Mouse (Mus musculus) bone marrow macrophage, adult 2 months (primary cell): ENCODE data around the gene Slc36a4. TPM values are rescaled to one million over a fixed set of nuclear protein-coding genes. Genes with fewer than 3 reads are reported as not detected.

Source experiments
- H3K27ac ChIP-seq: 2 replicates; pipeline ENCODE4 v1.5.1; 2012; ENCODE audit warnings: low read depth, low read length; ENCODE audit not compliant: insufficient read depth
- H3K4me1 ChIP-seq: 2 replicates; pipeline ENCODE4 v1.6.1; 2012; ENCODE audit warnings: low read length; ENCODE audit not compliant: control insufficient read depth, insufficient read depth
- H3K4me3 ChIP-seq: 2 replicates; pipeline ENCODE4 v1.5.1; 2012; ENCODE audit warnings: mild to moderate bottlenecking, low read length, moderate library complexity; ENCODE audit not compliant: insufficient read depth
- CTCF ChIP-seq: IDR thresholded peaks from 2 replicates; pipeline ENCODE4 v1.5.1; 2012; ENCODE audit warnings: low read depth, mild to moderate bottlenecking, low read length, moderate library complexity
- POLR2A ChIP-seq: IDR thresholded peaks from 2 replicates; pipeline ENCODE4 v1.6.1; 2012; ENCODE audit warnings: mild to moderate bottlenecking, low read depth, low read length, borderline replicate concordance
- polyA plus RNA-seq: library from polyadenylated mRNA; stranded (reverse); fragments of >200 nt; gene quantifications from 2 replicates; pipeline ENCODE4 v1.2.4, GENCODE M21; 2012; ENCODE audit not compliant: missing spikeins, insufficient read depth, insufficient read length

Gene Slc36a4
- 16.0 and 19.0 TPM in 2 replicates for polyA plus RNA-seq

GRCm38 (mm10) chr9:15709599-15710381, at the start of gene Slc36a4:
Gene Slc36a4, plus strand, starts transcription at chr9:15709738.
- Histone ChIP-seq H3K27ac (peak within 1 kb of the TSS; percentile 92), H3K4me1 (peaks cover 32% of the 10 kb centered on the region), H3K4me3 (peak within 1 kb of the TSS; percentile 74)
- no peak for TF ChIP-seq POLR2A
- no peak for TF ChIP-seq CTCF

DNA sequence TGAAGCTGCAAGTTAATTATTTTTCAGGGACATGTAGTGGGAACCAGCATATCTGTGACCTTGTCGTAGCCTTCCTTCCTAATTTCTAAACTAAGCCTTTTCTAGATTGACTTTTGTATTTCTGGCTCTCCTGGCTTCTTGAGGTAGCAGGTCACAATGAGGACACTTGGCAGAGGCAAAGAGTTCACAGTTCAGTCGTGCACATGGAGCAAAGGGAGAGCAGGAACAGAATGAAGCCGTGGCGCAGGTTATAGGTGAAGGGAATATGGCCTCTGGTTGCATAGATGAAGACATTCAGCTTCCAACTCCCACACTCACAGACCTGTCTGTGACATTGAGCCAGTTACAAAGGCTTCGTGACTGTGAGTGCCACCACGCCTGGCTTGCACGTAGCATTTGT, 44.9 kb upstream of the Slc36a4 start:
- no peak for TF ChIP-seq CTCF
- TF ChIP-seq POLR2A, result no peak

DNA sequence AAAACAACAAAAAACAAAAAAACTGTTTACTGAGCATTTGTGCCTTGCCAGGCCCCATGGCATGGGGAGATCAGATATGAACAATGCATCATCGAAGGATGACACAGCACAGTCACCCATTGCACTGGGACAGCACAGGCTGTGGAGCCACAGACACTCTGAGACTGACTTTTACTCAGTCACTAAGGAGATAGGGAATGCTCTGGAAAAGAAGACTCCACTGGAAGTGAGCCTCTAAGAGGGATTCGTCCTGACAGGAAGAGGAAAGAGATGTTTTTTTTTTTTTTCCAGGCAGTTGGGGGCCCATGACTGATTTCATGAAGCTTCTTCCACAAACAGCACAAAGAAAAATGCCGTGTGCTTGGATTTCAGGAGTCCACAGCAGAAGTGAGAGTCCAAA, 40.1 kb upstream of the Slc36a4 start:
- TF ChIP-seq CTCF (no peak), POLR2A (no peak)
- Histone ChIP-seq H3K4me3 (no peak overlapping the region), H3K27ac (no peak overlapping the region), H3K4me1 (no peaks in the 10 kb centered on the region)

More for the DNA sequence above, 44.9 kb upstream of the Slc36a4 start:
- H3K4me1 ChIP-seq, result no peaks in the 10 kb centered on the region
- no peak overlapping the region for H3K27ac ChIP-seq
- no peak overlapping the region for H3K4me3 ChIP-seq

DNA sequence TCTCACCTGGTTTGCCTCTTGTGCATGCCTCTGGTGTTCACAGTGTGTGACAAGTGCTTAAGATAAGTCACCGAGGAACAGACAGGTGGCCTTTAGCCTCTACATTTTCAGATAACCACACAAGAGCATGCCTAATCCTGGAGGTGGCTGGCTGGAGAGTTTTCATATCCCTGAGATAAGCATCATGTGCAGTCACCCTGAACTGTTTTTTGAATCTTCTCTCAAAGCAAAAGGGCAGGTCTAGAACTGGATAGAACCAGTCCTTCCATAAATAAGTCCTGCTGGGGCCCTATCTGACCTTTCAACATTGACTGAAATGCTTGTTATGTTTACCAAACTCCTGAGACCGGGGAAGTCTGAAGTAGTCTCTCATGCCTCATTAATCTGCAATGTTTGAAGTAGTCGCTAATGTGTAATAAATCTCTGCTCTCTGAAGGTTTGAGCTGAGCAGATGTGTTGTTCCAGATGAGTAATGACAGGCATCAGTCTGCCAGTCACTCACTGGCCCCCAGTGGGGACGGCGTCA, 39.5 kb upstream of the Slc36a4 start:
- Histone ChIP-seq H3K4me1 (no peaks in the 10 kb centered on the region), H3K27ac (no peak overlapping the region), H3K4me3 (no peak overlapping the region)
- TF ChIP-seq CTCF, result no peak
- no peak for TF ChIP-seq POLR2A

DNA sequence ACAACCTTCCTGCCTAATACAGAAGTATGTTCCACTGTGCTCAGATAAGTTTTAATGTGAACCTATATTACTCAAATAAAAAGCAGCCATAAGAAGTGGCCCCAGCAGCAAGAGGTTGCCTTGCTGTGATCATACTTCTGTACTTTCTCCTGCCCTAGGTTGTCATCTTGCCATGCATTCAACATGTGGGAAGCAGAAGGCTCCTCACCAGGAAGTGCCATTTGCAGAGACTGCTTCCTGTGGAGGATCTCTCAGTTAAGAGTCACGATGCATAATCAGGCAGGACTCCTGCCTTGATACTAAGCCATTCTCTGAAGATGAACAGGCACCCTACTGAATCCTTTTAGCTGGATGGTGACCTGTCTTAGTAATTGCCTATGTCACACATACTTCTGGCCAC, 37.3 kb upstream of the Slc36a4 start:
- Histone ChIP-seq H3K4me3 (no peak overlapping the region), H3K4me1 (no peaks in the 10 kb centered on the region), H3K27ac (no peak overlapping the region)
- TF ChIP-seq CTCF (no peak), POLR2A (no peak)

DNA sequence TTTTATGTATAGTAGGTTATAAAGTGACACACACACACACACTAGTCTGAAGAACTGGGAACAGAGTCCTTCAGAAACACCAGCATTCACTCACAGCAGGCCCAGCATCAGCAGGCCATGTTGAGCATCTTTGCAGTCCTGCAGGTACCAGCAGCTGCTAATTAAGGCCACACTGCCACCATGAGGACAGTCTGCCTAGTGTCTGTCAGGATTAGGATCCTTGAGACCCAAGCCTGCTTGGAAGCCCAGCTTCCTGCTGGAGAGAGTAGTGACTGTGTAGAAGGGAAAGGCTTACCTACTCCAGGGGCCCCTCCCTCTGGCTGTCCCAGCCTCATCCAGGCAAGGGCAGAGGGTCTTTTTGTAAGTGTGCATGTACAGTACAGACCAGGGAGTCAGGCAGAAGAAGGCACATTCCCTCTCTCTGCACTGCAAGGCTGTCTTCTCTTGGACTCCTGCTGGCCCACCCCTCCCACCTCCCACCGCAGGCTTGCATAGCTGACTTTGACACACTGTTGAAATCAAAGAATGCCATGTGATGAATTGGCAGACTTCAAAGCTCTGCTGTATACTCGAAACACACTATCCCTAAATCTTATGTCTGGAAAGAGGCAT, 27.6 kb upstream of the Slc36a4 start:
- TF ChIP-seq POLR2A (no peak), CTCF (peak; percentile 24; the same call in 1 of the 2 replicates)
- Histone ChIP-seq H3K27ac (no peak overlapping the region), H3K4me3 (no peak overlapping the region), H3K4me1 (no peaks in the 10 kb centered on the region)

- no peak overlapping the region for H3K27ac ChIP-seq
- H3K4me1 ChIP-seq, result no peaks in the 10 kb centered on the region
- peak; percentile 71 for TF ChIP-seq CTCF
- TF ChIP-seq POLR2A, result no peak
- no peak overlapping the region for H3K4me3 ChIP-seq
Measured at GRCm38 (mm10) chr9:15685215-15685614, 24.3 kb upstream of the Slc36a4 start.

DNA sequence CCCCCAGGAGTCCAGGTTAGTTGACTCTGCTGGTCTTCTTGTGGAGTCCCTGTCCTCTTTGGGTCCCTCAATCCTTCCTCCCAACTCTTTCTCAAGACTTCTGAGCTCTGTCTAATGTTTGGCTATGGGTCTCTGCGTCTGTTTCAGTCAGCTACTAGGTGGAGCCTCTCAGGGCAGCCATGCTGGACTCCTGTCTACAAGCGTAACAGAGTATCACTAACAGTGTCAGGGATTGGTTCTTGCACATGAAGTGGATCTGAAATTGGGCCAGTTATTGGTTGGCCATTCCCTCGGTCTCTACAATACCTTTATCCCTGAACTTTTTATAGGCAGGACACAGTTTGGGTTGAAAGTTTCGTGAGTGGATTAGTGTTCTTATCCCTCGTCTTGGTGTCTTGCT, 22.2 kb upstream of the Slc36a4 start:
- Histone ChIP-seq H3K4me1 (no peaks in the 10 kb centered on the region), H3K27ac (no peak overlapping the region), H3K4me3 (no peak overlapping the region)
- TF ChIP-seq POLR2A (no peak), CTCF (no peak)

DNA sequence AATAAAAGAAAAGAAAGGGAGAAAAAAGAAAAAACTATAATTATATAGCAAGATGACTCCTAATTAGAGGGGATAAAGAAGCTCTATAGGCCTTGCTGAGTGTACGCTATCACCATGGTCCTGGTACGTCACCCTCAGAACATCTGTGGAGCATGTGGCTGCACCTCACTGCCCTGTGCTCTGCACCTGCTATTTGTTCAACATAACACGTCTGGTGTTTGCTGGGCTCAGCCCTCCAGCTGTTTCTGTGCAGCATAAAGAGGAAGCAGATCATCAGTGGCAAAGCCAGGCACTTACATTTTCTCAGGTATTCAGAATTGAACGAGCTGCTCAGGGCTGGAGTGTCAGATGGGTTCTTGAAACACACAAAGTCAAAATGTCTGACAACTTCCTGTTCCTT, 15.7 kb upstream of the Slc36a4 start:
- H3K27ac ChIP-seq, result no peak overlapping the region
- TF ChIP-seq POLR2A (no peak), CTCF (no peak)
- H3K4me3 ChIP-seq, result no peak overlapping the region
- no peaks in the 10 kb centered on the region for H3K4me1 ChIP-seq

DNA sequence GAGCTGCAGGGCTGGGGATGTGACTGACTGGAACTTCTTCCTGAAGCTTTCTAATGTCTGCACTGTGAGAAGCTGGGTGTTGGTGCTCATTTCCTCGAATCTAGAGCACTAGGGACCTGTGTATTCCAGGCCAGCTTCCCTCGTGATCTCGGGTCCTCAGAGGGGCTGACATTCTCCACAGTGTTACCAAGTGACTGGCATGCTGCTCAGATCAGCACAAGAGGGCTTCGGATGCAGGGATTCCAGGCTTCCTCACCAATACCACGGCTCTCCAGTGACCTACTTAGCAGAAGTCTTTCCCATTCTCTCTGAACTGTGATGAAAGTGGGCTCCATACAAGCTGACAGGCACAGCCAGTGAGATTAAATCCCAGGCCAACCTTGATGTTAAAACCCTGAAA, 14.5 kb upstream of the Slc36a4 start:
- Histone ChIP-seq H3K4me3 (no peak overlapping the region), H3K27ac (no peak overlapping the region), H3K4me1 (no peaks in the 10 kb centered on the region)
- no peak for TF ChIP-seq CTCF
- TF ChIP-seq POLR2A, result no peak

DNA sequence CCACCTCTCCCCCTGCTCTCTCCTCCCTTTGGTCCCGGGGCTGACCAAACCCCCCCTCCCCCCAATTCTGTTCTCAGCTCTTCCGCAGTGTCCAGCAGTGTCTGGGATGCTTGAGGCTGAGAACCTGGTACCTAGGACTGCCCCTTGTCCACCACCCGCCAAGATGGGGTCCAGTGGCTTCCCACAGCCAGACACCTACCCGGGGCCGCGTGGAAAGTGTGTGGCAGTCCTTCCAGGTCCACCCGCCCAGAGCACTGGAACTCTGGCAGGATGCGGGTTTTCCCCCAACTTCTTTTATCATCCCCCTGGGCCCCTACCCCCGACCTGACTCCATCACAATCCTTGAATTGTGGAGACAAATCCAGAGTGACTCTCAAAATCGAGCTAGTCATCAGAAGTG, 3.8 kb upstream of the Slc36a4 start:
- peaks cover 6% of the 10 kb centered on the region for H3K4me1 ChIP-seq
- H3K4me3 ChIP-seq, result no peak overlapping the region
- TF ChIP-seq CTCF (no peak), POLR2A (no peak)
- H3K27ac ChIP-seq, result no peak overlapping the region
